Mouse (Mus musculus): Measurements from ENCODE around the gene Olfr1335.

GRCm38 (mm10) chr4:118809844-118810243, at the start of gene Olfr1335:
- no peak for TF ChIP-seq CTCF (IDR thresholded peaks at IDR 0.05; ENCODE audit: low read depth)
- no peak for TF ChIP-seq EP300 (optimal IDR thresholded peaks at IDR 0.05)
